Comparison of ENCODE assay signal across 21 mouse cellular contexts in the genomic region with DNA sequence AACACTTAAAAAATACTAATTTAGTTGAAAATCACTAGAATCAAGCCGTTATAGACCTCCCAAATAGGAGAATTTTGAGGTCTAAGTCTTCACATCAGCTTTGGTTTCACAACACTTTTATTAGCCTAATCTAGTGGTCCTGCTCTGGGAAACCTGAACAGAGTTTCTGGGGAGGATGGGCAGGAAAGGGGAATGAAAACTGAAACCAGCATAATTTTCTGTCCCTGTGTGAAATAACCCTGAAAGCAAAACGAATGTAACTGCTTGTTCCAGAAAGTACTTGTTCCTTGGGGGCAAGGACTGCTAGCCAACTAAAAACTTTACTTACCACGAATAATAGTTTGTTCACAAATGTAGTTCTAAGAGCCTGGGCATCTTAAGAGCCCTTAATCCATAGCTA.
"Had no signal": no experiment of that assay in that cellular context is flagged by ENCODE, and none has a peak within 500 bp of the region (broad histone marks: within the 10 kb centered on the region; RNA-seq: fewer than 3 reads in every experiment).

No protein-coding gene starts in this region.

- H3K4me2 ChIP-seq: kidney, embryonic 15.5 days; liver, embryonic 11.5 days; lung, embryonic 15.5 days; neural tube, embryonic 12.5 days; neural tube, embryonic 15.5 days; stomach, embryonic 15.5 days had no signal

- DNase-seq: kidney, adult 18-20 months; kidney, postnatal 10 days; kidney, postnatal 36 days; lung, adult 18-20 months; lung, postnatal 10 days; lung, postnatal 4 days; midbrain, embryonic 14.5 days; right cerebral cortex, adult 18-20 months; right cerebral cortex, postnatal 14 days; right cerebral cortex, postnatal 4 days; thymus, postnatal 25 days had no signal

- H3K9me3 ChIP-seq: kidney, embryonic 15.5 days; lung, embryonic 15.5 days; megakaryocyte, embryonic 14.5 days; midbrain, embryonic 10.5 days; neural tube, embryonic 12.5 days; neural tube, embryonic 15.5 days; stomach, embryonic 15.5 days had no signal

- H3K36me3 ChIP-seq: kidney, embryonic 15.5 days; lung, embryonic 15.5 days; midbrain, embryonic 10.5 days; neural tube, embryonic 12.5 days; neural tube, embryonic 15.5 days; stomach, embryonic 15.5 days had no signal

- H3K4me3 ChIP-seq: kidney, embryonic 15.5 days; lung, embryonic 15.5 days; megakaryocyte, embryonic 14.5 days; midbrain, embryonic 10.5 days; neural tube, embryonic 12.5 days; neural tube, embryonic 15.5 days; stomach, embryonic 15.5 days had no signal

- H3K9ac ChIP-seq: kidney, embryonic 15.5 days; liver, embryonic 14.5 days; lung, embryonic 15.5 days; neural tube, embryonic 12.5 days; neural tube, embryonic 15.5 days; stomach, embryonic 15.5 days had no signal

- H3K4me1 ChIP-seq: neural tube, embryonic 15.5 days; stomach, embryonic 15.5 days had no signal

- ATAC-seq: intestine, embryonic 16.5 days had no signal

- H3K27me3 ChIP-seq: kidney, embryonic 15.5 days; lung, embryonic 15.5 days; megakaryocyte, embryonic 14.5 days; neural tube, embryonic 12.5 days; neural tube, embryonic 15.5 days; stomach, embryonic 15.5 days had no signal

- H3K27ac ChIP-seq: kidney, embryonic 15.5 days; liver, embryonic 14.5 days; lung, embryonic 15.5 days; midbrain, embryonic 10.5 days; neural tube, embryonic 12.5 days; neural tube, embryonic 15.5 days; stomach, embryonic 15.5 days had no signal
